In the genomic region with DNA sequence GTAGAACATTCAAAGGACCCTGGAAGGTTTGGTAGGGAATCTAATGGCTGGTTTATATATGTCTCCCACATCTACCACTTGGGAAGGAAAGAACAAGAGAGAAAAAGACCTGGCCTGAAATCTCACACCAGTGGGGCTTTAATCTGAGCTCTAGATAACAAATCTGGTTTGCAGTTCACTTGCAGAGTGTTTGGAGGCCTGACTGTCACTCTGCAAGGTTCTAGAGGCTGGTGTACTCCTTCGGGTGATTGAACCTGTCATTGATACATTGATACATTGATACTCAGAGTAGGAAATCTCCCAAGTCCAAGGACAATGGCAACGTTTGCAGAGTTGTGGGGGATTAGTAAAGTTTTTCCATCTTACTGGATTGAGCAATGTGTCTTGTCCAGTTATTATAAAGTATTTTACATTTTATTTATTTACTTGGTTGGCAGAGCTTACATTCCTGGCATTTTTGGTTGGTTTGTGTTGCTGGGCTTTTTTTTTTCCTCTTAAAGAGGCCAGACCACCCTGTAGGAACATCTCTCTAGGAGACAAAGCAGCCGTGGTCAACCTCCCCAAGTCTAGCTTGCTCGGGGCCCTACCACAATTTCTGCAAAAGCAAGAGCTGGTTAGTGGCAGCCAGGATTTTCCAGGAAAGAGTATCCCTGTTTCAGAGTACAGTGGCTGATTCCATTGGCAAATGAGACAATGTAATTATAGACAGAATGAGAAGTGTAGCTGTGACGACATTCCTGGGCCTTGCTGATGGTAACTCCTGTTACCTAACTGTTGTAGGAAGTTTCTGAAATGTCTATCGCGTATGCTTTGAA, we compare ENCODE assay signal across 11 mouse cellular contexts.
A peak's percentile ranks its signal among the peaks of the same experiment; 100 is the strongest.
DNase-seq lines count a peak whose midpoint lies in the region; ATAC-seq and TF ChIP-seq lines count a peak whose summit lies in the region.
"Had no signal": no experiment of that assay in that cellular context is flagged by ENCODE, and none has a peak within 500 bp of the region (broad histone marks: within the 10 kb centered on the region; RNA-seq: fewer than 3 reads in every experiment).

No protein-coding gene starts in this region.

- no peak for ATAC-seq in kidney, postnatal 0 days (replicated peaks; ENCODE audit: low FRiP score, low read depth)
- ATAC-seq in heart, embryonic 16.5 days (replicated peaks; ENCODE audit: extremely low read depth, insufficient read depth, low FRiP score) = no peak
- ATAC-seq: forebrain, embryonic 15.5 days had no signal

- WGBS in kidney, postnatal 0 days = 54% methylated on average over 7 of the region's 7 CpGs
- 47% methylated on average over 7 of the region's 7 CpGs for WGBS in heart, embryonic 16.5 days

- no peaks in the 10 kb centered on the region for H3K9me3 ChIP-seq in kidney, postnatal 0 days (replicated peaks; ENCODE audit: low read length)
- H3K9me3 ChIP-seq in heart, embryonic 16.5 days (replicated peaks; ENCODE audit: control insufficient read depth, low read length) = no peaks in the 10 kb centered on the region
- H3K9me3 ChIP-seq: forebrain, embryonic 15.5 days; midbrain, embryonic 12.5 days had no signal

- DNase-seq in kidney, postnatal 0 days (ENCODE audit: low spot score) = no peak
- DNase-seq in kidney, postnatal 14 days = no peak
- DNase-seq in NIH3T3 (ENCODE audit: low read depth) = peak; percentile 66
- DNase-seq in naive thymus-derived CD4-positive, alpha-beta T cell, adult 2 months (ENCODE audit: low read depth) = peak; percentile 57
- DNase-seq in layer of hippocampus, adult 18-20 months (ENCODE audit: low spot score in 2 of 2) = no peak
- DNase-seq in retina, embryonic 14.5 days (ENCODE audit: low spot score) = no peak
- DNase-seq: cerebellum, adult 8-10 months; kidney, postnatal 36 days had no signal

- no peaks in the 10 kb centered on the region for H3K36me3 ChIP-seq in kidney, postnatal 0 days (ENCODE audit: insufficient read depth, low read length)
- no peaks in the 10 kb centered on the region for H3K36me3 ChIP-seq in heart, embryonic 16.5 days (ENCODE audit: control insufficient read depth, insufficient read depth)
- H3K36me3 ChIP-seq: forebrain, embryonic 15.5 days; midbrain, embryonic 12.5 days had no signal

- no peak for TF ChIP-seq CTCF in kidney, postnatal 0 days (IDR thresholded peaks at IDR 0.05; ENCODE audit: low read depth)

- H3K27ac ChIP-seq in kidney, postnatal 0 days = no peak overlapping the region
- H3K27ac ChIP-seq in heart, embryonic 16.5 days (ENCODE audit: low read length) = peak overlapping the region; percentile 59
- H3K27ac ChIP-seq: forebrain, embryonic 15.5 days; midbrain, embryonic 12.5 days had no signal

- H3K27me3 ChIP-seq in kidney, postnatal 0 days (ENCODE audit: insufficient read depth, low read length) = no peaks in the 10 kb centered on the region
- no peaks in the 10 kb centered on the region for H3K27me3 ChIP-seq in heart, embryonic 16.5 days (ENCODE audit: control insufficient read depth, insufficient read depth, low read length)

- peak overlapping the region; percentile 47 for H3K4me2 ChIP-seq in kidney, postnatal 0 days (ENCODE audit: low read length)
- peak overlapping the region; percentile 59 for H3K4me2 ChIP-seq in heart, embryonic 16.5 days (ENCODE audit: low read depth, low read length)
- H3K4me2 ChIP-seq: forebrain, embryonic 15.5 days; midbrain, embryonic 12.5 days had no signal

- H3K4me3 ChIP-seq in kidney, postnatal 0 days (replicated peaks; ENCODE audit: low read depth, low read length) = peak overlapping the region; percentile 20; the same call in 1 of the 2 replicates
- peak overlapping the region; percentile 47 for H3K4me3 ChIP-seq in heart, embryonic 16.5 days (ENCODE audit: low read length)
- H3K4me3 ChIP-seq: forebrain, embryonic 15.5 days; midbrain, embryonic 12.5 days had no signal

- H3K9ac ChIP-seq in kidney, postnatal 0 days (ENCODE audit: low read depth, low read length) = no peak overlapping the region
- peak overlapping the region; percentile 61 for H3K9ac ChIP-seq in heart, embryonic 16.5 days (ENCODE audit: low read length)
- H3K9ac ChIP-seq: forebrain, embryonic 15.5 days; midbrain, embryonic 12.5 days had no signal

- peaks cover 15% of the 10 kb centered on the region; the same call in 1 of the 2 replicates for H3K4me1 ChIP-seq in kidney, postnatal 0 days (replicated peaks; ENCODE audit: insufficient read depth, low read length)
- peaks cover 21% of the 10 kb centered on the region for H3K4me1 ChIP-seq in heart, embryonic 16.5 days (ENCODE audit: control insufficient read depth, insufficient read depth, low read length)

Comparison
In these comparisons a context has a peak if more than half of its experiments do, and no peak if none do; other contexts are left out.
1. DNase-seq: peak in NIH3T3 (single experiment) and naive thymus-derived CD4-positive, alpha-beta T cell, adult 2 months (single experiment); none in kidney, postnatal 0 days (single experiment), kidney, postnatal 14 days (single experiment), layer of hippocampus, adult 18-20 months (0 of 2) and retina, embryonic 14.5 days (single experiment).